Mouse (Mus musculus): Measurements from ENCODE around the gene Nxn.

GRCm38 (mm10) chr11:76425749-76426148 is 26.8 kb upstream of the Nxn start:
- TF ChIP-seq CTCF (IDR thresholded peaks at IDR 0.05) (no peak), POLR2A (IDR thresholded peaks at IDR 0.05; ENCODE audit: insufficient read depth, low read depth, low read length) (no peak), EP300 (IDR thresholded peaks at IDR 0.05; ENCODE audit: insufficient read depth, low read depth, low read length) (no peak)

All from heart, adult 2 months (tissue).